Mouse (Mus musculus) bone marrow macrophage, adult 2 months (primary cell): Measurements from ENCODE around the gene Pdzd9. TPM values are rescaled to one million over a fixed set of nuclear protein-coding genes. Genes with fewer than 3 reads are reported as not detected.
"Not testable (repeated sequence)": the region's sequence is repeated elsewhere in the genome, so short reads cannot be mapped to it uniquely, and the experiment has no call there.

ENCODE experiments used
- H3K27ac ChIP-seq: 2 replicates; pipeline ENCODE4 v1.5.1; 2012; ENCODE audit warnings: low read depth, low read length; ENCODE audit not compliant: insufficient read depth
- H3K4me1 ChIP-seq: 2 replicates; pipeline ENCODE4 v1.6.1; 2012; ENCODE audit warnings: low read length; ENCODE audit not compliant: control insufficient read depth, insufficient read depth
- H3K4me3 ChIP-seq: 2 replicates; pipeline ENCODE4 v1.5.1; 2012; ENCODE audit warnings: mild to moderate bottlenecking, low read length, moderate library complexity; ENCODE audit not compliant: insufficient read depth
- CTCF ChIP-seq: IDR thresholded peaks from 2 replicates; pipeline ENCODE4 v1.5.1; 2012; ENCODE audit warnings: low read depth, mild to moderate bottlenecking, low read length, moderate library complexity
- POLR2A ChIP-seq: IDR thresholded peaks from 2 replicates; pipeline ENCODE4 v1.6.1; 2012; ENCODE audit warnings: mild to moderate bottlenecking, low read depth, low read length, borderline replicate concordance
- polyA plus RNA-seq: library from polyadenylated mRNA; stranded (reverse); fragments of >200 nt; gene quantifications from 2 replicates; pipeline ENCODE4 v1.2.4, GENCODE M21; 2012; ENCODE audit not compliant: missing spikeins, insufficient read depth, insufficient read length

Pdzd9 gene
- 0.37 and 0.42 TPM in 2 replicates for polyA plus RNA-seq

- TF ChIP-seq POLR2A (no peak), CTCF (peak; percentile 98)
Measured at GRCm38 (mm10) chr7:120670153-120670875, at the start of gene Pdzd9. Pdzd9 (minus strand) TSS chr7:120670343.

GRCm38 (mm10) chr7:120717261-120717660 lies 47.1 kb upstream of the Pdzd9 start:
- no peak overlapping the region for H3K27ac ChIP-seq
- H3K4me1 ChIP-seq, result no peaks in the 10 kb centered on the region
- no peak overlapping the region for H3K4me3 ChIP-seq
- TF ChIP-seq POLR2A (no peak), CTCF (no peak)

More at GRCm38 (mm10) chr7:120670153-120670875, at the start of gene Pdzd9:
- no peak within 1 kb of the TSS for H3K27ac ChIP-seq
- peaks cover 9% of the 10 kb centered on the region for H3K4me1 ChIP-seq
- H3K4me3 ChIP-seq, result peak within 1 kb of the TSS; percentile 5; the same call in 1 of the 2 replicates

GRCm38 (mm10) chr7:120713951-120714350 lies 43.8 kb upstream of the Pdzd9 start:
- H3K27ac ChIP-seq, H3K4me3 ChIP-seq, H3K4me1 ChIP-seq: not testable (repeated sequence)

GRCm38 (mm10) chr7:120713225-120713624 lies 43.1 kb upstream of the Pdzd9 start:
- H3K4me1 ChIP-seq, result no peaks in the 10 kb centered on the region
- H3K27ac ChIP-seq, result no peak overlapping the region
- TF ChIP-seq CTCF (no peak), POLR2A (no peak)
- H3K4me3 ChIP-seq, result no peak overlapping the region

GRCm38 (mm10) chr7:120712071-120712470 lies 41.9 kb upstream of the Pdzd9 start:
- Histone ChIP-seq H3K4me1 (no peaks in the 10 kb centered on the region), H3K4me3 (no peak overlapping the region), H3K27ac (no peak overlapping the region)
- TF ChIP-seq CTCF (no peak), POLR2A (no peak)

GRCm38 (mm10) chr7:120703888-120704287 lies 33.7 kb upstream of the Pdzd9 start:
- peaks cover 5% of the 10 kb centered on the region; the same call in 1 of the 2 replicates for H3K4me1 ChIP-seq

GRCm38 (mm10) chr7:120699586-120699985 lies 29.4 kb upstream of the Pdzd9 start:
- TF ChIP-seq POLR2A (no peak), CTCF (no peak)
- Histone ChIP-seq H3K27ac (no peak overlapping the region), H3K4me3 (no peak overlapping the region), H3K4me1 (peaks cover 5% of the 10 kb centered on the region; the same call in 1 of the 2 replicates)

More at GRCm38 (mm10) chr7:120703888-120704287, 33.7 kb upstream of the Pdzd9 start:
- H3K4me3 ChIP-seq, result no peak overlapping the region
- no peak for TF ChIP-seq POLR2A
- no peak for TF ChIP-seq CTCF
- H3K27ac ChIP-seq, result no peak overlapping the region

GRCm38 (mm10) chr7:120696331-120696730 lies 26.2 kb upstream of the Pdzd9 start:
- TF ChIP-seq POLR2A, result no peak
- TF ChIP-seq CTCF, result no peak
- Histone ChIP-seq H3K27ac (no peak overlapping the region), H3K4me1 (peaks cover 5% of the 10 kb centered on the region; the same call in 1 of the 2 replicates), H3K4me3 (no peak overlapping the region)

- no peak overlapping the region for H3K4me3 ChIP-seq
- TF ChIP-seq POLR2A (no peak), CTCF (no peak)
- H3K4me1 ChIP-seq, result peaks cover 5% of the 10 kb centered on the region; the same call in 1 of the 2 replicates
- H3K27ac ChIP-seq, result no peak overlapping the region
Measured at GRCm38 (mm10) chr7:120695641-120696040, 25.5 kb upstream of the Pdzd9 start.

GRCm38 (mm10) chr7:120695196-120695595 lies 25.1 kb upstream of the Pdzd9 start:
- no peak overlapping the region for H3K4me3 ChIP-seq
- TF ChIP-seq POLR2A, result no peak
- no peak for TF ChIP-seq CTCF
- H3K4me1 ChIP-seq, result peaks cover 5% of the 10 kb centered on the region; the same call in 1 of the 2 replicates

More at GRCm38 (mm10) chr7:120695196-120695595, 25.1 kb upstream of the Pdzd9 start:
- H3K27ac ChIP-seq, result no peak overlapping the region
